Mouse (Mus musculus) MEL (cell line): ENCODE data around the gene Rcor2. TPM values are rescaled to one million over a fixed set of nuclear protein-coding genes. Genes with fewer than 3 reads are reported as not detected.
A peak's percentile ranks its signal among the peaks of the same experiment; 100 is the strongest.

Experiments
- DNase-seq: peaks from one replicate; pipeline ENCODE4 v3.0.0; 2011; ENCODE audit warnings: low read depth, low spot score
- H3K27ac ChIP-seq: 2 replicates; pipeline ENCODE4 v1.5.1; 2012; ENCODE audit warnings: low read depth, mild to moderate bottlenecking, control low read depth, low read length, moderate library complexity; ENCODE audit not compliant: control insufficient read depth
- H3K27me3 ChIP-seq, 2 experiments: fragments of 150-350 bp in 1 of 2; sonication (generic) in 1 of 2; 2 replicates each; pipeline ENCODE4 v1.6.1; 2012; ENCODE audit warnings: low read length in 2 of 2, mild to moderate bottlenecking in 2 of 2, improper control_type of control experiment in 1 of 2, moderate library complexity in 1 of 2; ENCODE audit not compliant: insufficient read depth in 2 of 2, control insufficient read depth in 1 of 2
- H3K36me3 ChIP-seq, 2 experiments: 2 replicates each; pipeline ENCODE4 v1.6.1; 2012 to 2014; ENCODE audit warnings: low read length in 2 of 2, improper control_type of control experiment in 1 of 2, inconsistent platforms in 1 of 2, mild to moderate bottlenecking in 1 of 2; ENCODE audit not compliant: insufficient read depth in 2 of 2, control insufficient read depth in 1 of 2
- H3K4me1 ChIP-seq, 2 experiments: fragments of 150-350 bp in 1 of 2; sonication (generic) in 1 of 2; 2 replicates each; pipeline ENCODE4 v1.6.1; 2012; ENCODE audit warnings: low read length in 2 of 2, improper control_type of control experiment in 1 of 2, mild to moderate bottlenecking in 1 of 2; ENCODE audit not compliant: insufficient read depth in 2 of 2, control insufficient read depth in 1 of 2
- H3K4me3 ChIP-seq, 2 experiments: fragments of 150-350 bp in 1 of 2; sonication (generic) in 1 of 2; 2 replicates each; pipeline ENCODE4 v1.5.1; 2012; ENCODE audit warnings: low read depth in 2 of 2, low read length in 2 of 2, mild to moderate bottlenecking in 2 of 2, moderate library complexity in 2 of 2, control low read depth in 1 of 2, improper control_type of control experiment in 1 of 2; ENCODE audit not compliant: control insufficient read depth in 1 of 2, insufficient read depth in 1 of 2
- H3K79me2 ChIP-seq: 2 replicates; pipeline ENCODE4 v1.6.1; 2012; ENCODE audit warnings: mild to moderate bottlenecking, low read length, moderate library complexity; ENCODE audit not compliant: control insufficient read depth, poor library complexity, insufficient read depth
- H3K9ac ChIP-seq: 2 replicates; pipeline ENCODE4 v1.6.1; 2012; ENCODE audit warnings: low read depth, mild to moderate bottlenecking, control low read depth, low read length, moderate library complexity; ENCODE audit not compliant: control insufficient read depth, poor library complexity, severe bottlenecking
- H3K9me3 ChIP-seq: fragments of 150-350 bp; sonication (generic); replicated peaks from 2 replicates; pipeline ENCODE4 v1.6.1; 2012; ENCODE audit warnings: mild to moderate bottlenecking, low read length, improper control_type of control experiment, moderate library complexity; ENCODE audit not compliant: insufficient read depth
- CHD1 ChIP-seq: IDR thresholded peaks from 2 replicates; pipeline ENCODE4 v1.6.1; 2012; ENCODE audit warnings: low read depth, mild to moderate bottlenecking, inconsistent platforms, low read length, improper control_type of control experiment
- CHD2 ChIP-seq: IDR thresholded peaks from 2 replicates; pipeline ENCODE4 v1.6.1; 2011; ENCODE audit warnings: low read length, improper control_type of control experiment
- E2F4 ChIP-seq: IDR thresholded peaks from 2 replicates; pipeline ENCODE4 v1.6.1; 2011; ENCODE audit warnings: low read depth, low read length, improper control_type of control experiment, borderline replicate concordance
- ELF1 ChIP-seq: IDR thresholded peaks from 2 replicates; pipeline ENCODE4 v1.6.1; 2014; ENCODE audit warnings: low read depth, mild to moderate bottlenecking, inconsistent platforms, low read length, improper control_type of control experiment, moderate library complexity
- ETS1 ChIP-seq: IDR thresholded peaks from 2 replicates; pipeline ENCODE4 v1.6.1; 2012; ENCODE audit warnings: low read depth, mild to moderate bottlenecking, inconsistent platforms, low read length, improper control_type of control experiment, moderate library complexity
- GATA1 ChIP-seq: IDR thresholded peaks from 2 replicates; pipeline ENCODE4 v1.6.1; 2011; ENCODE audit warnings: low read depth, low read length, improper control_type of control experiment
- JUND ChIP-seq: IDR thresholded peaks from 2 replicates; pipeline ENCODE4 v1.6.1; 2011; ENCODE audit warnings: low read depth, mild to moderate bottlenecking, improper control_type of control experiment, low read length
- MEF2A ChIP-seq: IDR thresholded peaks from 2 replicates; pipeline ENCODE4 v1.6.1; 2014; ENCODE audit warnings: low read depth, mild to moderate bottlenecking, inconsistent platforms, low read length, improper control_type of control experiment; ENCODE audit not compliant: poor library complexity, insufficient replicate concordance, severe bottlenecking; ENCODE audit errors: extremely low read depth
- MXI1 ChIP-seq: IDR thresholded peaks from 2 replicates; pipeline ENCODE4 v1.6.1; 2011; ENCODE audit warnings: mild to moderate bottlenecking, low read depth, low read length, improper control_type of control experiment
- POLR2A ChIP-seq, 2 experiments: IDR thresholded peaks; 2 replicates each; pipeline ENCODE4 v1.6.1; 2011 to 2012; ENCODE audit warnings: low read length in 2 of 2, mild to moderate bottlenecking in 2 of 2, control low read depth in 1 of 2, improper control_type of control experiment in 1 of 2, low read depth in 1 of 2, moderate library complexity in 1 of 2; ENCODE audit not compliant: control insufficient read depth in 1 of 2, insufficient read depth in 1 of 2, poor library complexity in 1 of 2
- POLR2AphosphoS2 ChIP-seq: IDR thresholded peaks from 2 replicates; pipeline ENCODE4 v1.6.1; 2011; ENCODE audit warnings: low read length, improper control_type of control experiment
- SMC3 ChIP-seq: IDR thresholded peaks from 2 replicates; pipeline ENCODE4 v1.6.1; 2011; ENCODE audit warnings: low read depth, low read length, improper control_type of control experiment
- USF1 ChIP-seq: IDR thresholded peaks from 2 replicates; pipeline ENCODE4 v1.6.1; 2014; ENCODE audit warnings: low read depth, mild to moderate bottlenecking, inconsistent platforms, low read length, improper control_type of control experiment, moderate library complexity
- USF2 ChIP-seq, 2 experiments: IDR thresholded peaks; 2 replicates each; pipeline ENCODE4 v1.6.1; 2011 to 2012; ENCODE audit warnings: improper control_type of control experiment in 2 of 2, low read length in 2 of 2, borderline replicate concordance in 1 of 2, inconsistent platforms in 1 of 2, low read depth in 1 of 2, mild to moderate bottlenecking in 1 of 2; ENCODE audit not compliant: insufficient read depth in 1 of 2
- ZKSCAN1 ChIP-seq: IDR thresholded peaks from 2 replicates; pipeline ENCODE4 v1.6.1; 2012; ENCODE audit warnings: low read depth, mild to moderate bottlenecking, inconsistent platforms, low read length, improper control_type of control experiment, moderate library complexity
- ZMIZ1 ChIP-seq: IDR thresholded peaks from 2 replicates; pipeline ENCODE4 v1.6.1; 2012; ENCODE audit warnings: low read depth, mild to moderate bottlenecking, inconsistent platforms, low read length, improper control_type of control experiment, moderate library complexity
- polyA plus RNA-seq, 2 experiments: library from polyadenylated mRNA; stranded (reverse) in 1 of 2; unstranded in 1 of 2; fragments of >175 nt in 1 of 2; fragments of >200 nt in 1 of 2; gene quantifications; 2 replicates each; pipeline versions ENCODE4 v1.2.1 to v1.2.4; 2012; ENCODE audit warnings: low replicate concordance in 2 of 2, low read depth in 1 of 2; ENCODE audit not compliant: insufficient read length in 2 of 2, insufficient read depth in 1 of 2, missing spikeins in 1 of 2
- total RNA-seq: library from RNA; depleted of rRNA; stranded (reverse); fragments of 300-350 nt; gene quantifications from 2 replicates; pipeline ENCODE4 v1.2.3, GENCODE M21; 2012

The Rcor2 gene
- total and polyA plus RNA-seq, 3 experiments, result 31.4 to 60.2 TPM; not detected in 1

DNA sequence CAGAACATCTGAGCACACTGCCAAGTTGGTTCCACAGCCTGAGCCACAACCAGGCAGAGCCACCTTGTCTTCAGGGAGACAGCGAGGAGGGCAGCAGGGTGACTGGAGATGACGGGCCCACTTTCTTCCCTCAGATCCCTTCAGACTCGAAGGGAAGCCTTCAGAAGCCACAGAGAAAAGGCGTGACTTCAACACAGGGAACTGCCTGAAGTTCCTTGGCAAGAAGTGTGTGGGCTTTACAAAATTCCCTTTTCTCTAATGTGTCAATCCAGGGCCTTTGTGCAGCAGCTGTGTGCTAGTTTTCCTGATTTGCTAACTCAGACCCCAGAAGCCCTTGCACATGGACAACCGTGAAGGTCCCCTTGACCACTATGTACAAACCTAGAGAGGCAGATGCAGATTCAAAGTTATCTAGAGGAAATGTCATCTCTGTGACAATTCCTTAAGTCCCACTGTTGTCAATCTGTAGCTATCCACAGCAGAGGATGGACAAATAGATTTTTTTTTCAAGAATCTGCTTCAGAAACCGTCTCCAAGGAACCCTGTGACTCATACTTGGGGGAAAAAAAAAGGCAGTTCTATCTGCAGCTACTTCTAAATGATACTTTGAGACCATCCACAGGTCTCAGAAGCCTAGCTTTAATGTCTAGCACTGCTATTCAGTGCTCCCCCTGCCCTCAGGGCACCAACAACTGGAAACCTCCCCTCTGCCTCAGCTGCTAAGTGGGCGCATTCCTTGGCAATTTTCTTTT is 25.0 kb downstream of the Rcor2 start:
- TF ChIP-seq ETS1, result no peak
- TF ChIP-seq GATA1, result no peak
- TF ChIP-seq MXI1, result no peak
- no peak for TF ChIP-seq JUND
- TF ChIP-seq E2F4, result no peak
- TF ChIP-seq POLR2AphosphoS2, result no peak
- no peak for TF ChIP-seq ZKSCAN1
- TF ChIP-seq USF2 (IDR thresholded peaks at IDR 0.05; ENCODE audit: borderline replicate concordance in 1 of 2, insufficient read depth in 1 of 2, low read depth in 1 of 2, low read length in 2 of 2), result no peak
- TF ChIP-seq SMC3, result no peak
- TF ChIP-seq POLR2A (IDR thresholded peaks at IDR 0.05; ENCODE audit: control insufficient read depth in 1 of 2, insufficient read depth in 1 of 2, low read depth in 1 of 2, low read length in 2 of 2, poor library complexity in 1 of 2), result no peak
- no peak for TF ChIP-seq USF1
- no peak for TF ChIP-seq MEF2A
- TF ChIP-seq ELF1, result no peak
- Histone ChIP-seq H3K27ac (no peak overlapping the region), H3K9me3 (no peaks in the 10 kb centered on the region), H3K36me3 (peaks cover 2 to 46% of the 10 kb centered on the region in 2 experiments), H3K4me3 (no peak overlapping the region), H3K79me2 (peaks cover 27% of the 10 kb centered on the region), H3K4me1 (peaks cover 21 to 36% of the 10 kb centered on the region in 2 experiments), H3K9ac (no peak overlapping the region), H3K27me3 (no peaks in the 10 kb centered on the region)
- DNase-seq, result no peak

DNA sequence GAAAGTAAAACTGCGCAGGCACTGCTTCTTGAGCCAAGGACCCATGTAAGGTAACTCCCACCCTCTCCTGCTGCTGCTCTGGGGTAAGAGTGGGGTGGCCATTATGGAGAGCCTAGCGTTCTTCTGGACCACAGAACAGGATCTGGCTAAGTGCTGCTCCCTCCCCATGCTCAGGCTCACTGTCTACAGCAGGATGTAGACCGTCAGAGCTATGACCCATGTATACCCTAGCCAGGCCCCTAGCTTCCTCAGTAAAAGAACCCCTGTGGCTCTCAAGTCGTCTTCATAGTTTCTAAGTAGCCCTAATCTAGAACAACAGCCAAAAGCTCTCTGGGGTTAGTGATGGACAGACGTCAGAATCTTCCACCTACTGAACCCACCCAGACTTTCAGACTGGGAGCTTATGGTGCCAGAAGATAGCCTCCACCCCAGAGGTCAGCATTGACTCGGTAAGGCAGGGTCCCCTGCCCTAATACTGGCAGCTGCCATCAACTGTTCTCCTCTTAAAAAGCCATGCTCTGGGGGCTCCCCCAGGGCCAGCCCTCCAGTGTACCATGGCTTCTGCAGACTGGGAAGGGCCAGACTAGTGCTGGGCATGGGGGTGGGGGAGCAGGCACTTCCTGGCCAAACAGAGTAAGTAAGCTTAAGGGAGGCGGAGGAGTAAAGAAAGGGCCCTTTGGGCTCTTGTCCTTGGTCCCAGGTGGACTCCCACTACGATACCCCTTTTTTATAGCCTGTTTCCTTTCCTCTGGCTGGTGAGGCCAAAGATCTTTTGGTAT is 27.2 kb downstream of the Rcor2 start:
- Histone ChIP-seq H3K79me2 (peaks cover 35% of the 10 kb centered on the region), H3K27ac (peak overlapping the region; percentile 90), H3K4me1 (peaks cover 21 to 36% of the 10 kb centered on the region in 2 experiments), H3K9me3 (no peaks in the 10 kb centered on the region), H3K9ac (peak overlapping the region; percentile 66), H3K4me3 (peak overlapping the region; percentile 42 to 57; a peak in 3 of 4 replicates), H3K36me3 (peaks cover 0 to 46% of the 10 kb centered on the region in 2 experiments; a peak in 3 of 4 replicates), H3K27me3 (no peaks in the 10 kb centered on the region)
- no peak for DNase-seq
- TF ChIP-seq CHD1, result no peak
- no peak for TF ChIP-seq CHD2
- no peak for TF ChIP-seq ZMIZ1
- no peak for TF ChIP-seq USF2 (IDR thresholded peaks at IDR 0.05; ENCODE audit: borderline replicate concordance in 1 of 2, insufficient read depth in 1 of 2, low read depth in 1 of 2, low read length in 2 of 2)
- TF ChIP-seq POLR2AphosphoS2, result no peak
